Mouse (Mus musculus) limb, embryonic 14.5 days (tissue): Measurements from ENCODE around the gene Slc16a5. TPM values are rescaled to one million over a fixed set of nuclear protein-coding genes. Genes with fewer than 3 reads are reported as not detected.

Source experiments
- ATAC-seq: fragments of 200-750 bp; cut with Nextera tagmentation; 2 replicates; pipeline ENCODE4 v1.8.0; 2017; ENCODE audit warnings: low read depth, moderate number of reproducible peaks, moderate TSS enrichment; ENCODE audit not compliant: low FRiP score
- DNase-seq: peaks from one replicate; pipeline ENCODE4 v3.0.0-alpha.2; 2015; ENCODE audit warnings: low spot score
- H3K27ac ChIP-seq: fragments of 300-500 bp; sonication (generic); replicated peaks from 2 replicates; pipeline ENCODE4 v1.5.1; 2014; ENCODE audit warnings: low read depth, mild to moderate bottlenecking, low read length, moderate library complexity, mixed read lengths
- H3K27me3 ChIP-seq: fragments of 300-500 bp; sonication (generic); 2 replicates; pipeline ENCODE4 v1.6.1; 2014; ENCODE audit warnings: low read length, mixed read lengths; ENCODE audit not compliant: control insufficient read depth, insufficient read depth
- H3K36me3 ChIP-seq: fragments of 300-500 bp; sonication (generic); 2 replicates; pipeline ENCODE4 v1.6.1; 2014; ENCODE audit warnings: mild to moderate bottlenecking, low read length, moderate library complexity, mixed read lengths; ENCODE audit not compliant: control insufficient read depth, insufficient read depth
- H3K4me1 ChIP-seq: fragments of 300-500 bp; sonication (generic); 2 replicates; pipeline ENCODE4 v1.6.1; 2014; ENCODE audit warnings: antibody characterized with exemption, low read length, mixed read lengths; ENCODE audit not compliant: control insufficient read depth, insufficient read depth
- H3K4me2 ChIP-seq: fragments of 300-500 bp; sonication (generic); replicated peaks from 2 replicates; pipeline ENCODE4 v1.6.1; 2014; ENCODE audit warnings: low read depth, mild to moderate bottlenecking, low read length, moderate library complexity; ENCODE audit not compliant: severe bottlenecking
- H3K4me3 ChIP-seq: fragments of 300-500 bp; sonication (generic); replicated peaks from 2 replicates; pipeline ENCODE4 v1.5.1; 2014; ENCODE audit warnings: low read length
- H3K9ac ChIP-seq: fragments of 300-500 bp; sonication (generic); 2 replicates; pipeline ENCODE4 v1.6.1; 2014; ENCODE audit warnings: mild to moderate bottlenecking, low read depth, low read length, moderate library complexity; ENCODE audit not compliant: severe bottlenecking
- H3K9me3 ChIP-seq: fragments of 300-500 bp; sonication (generic); 2 replicates; pipeline ENCODE4 v1.6.1; 2016; ENCODE audit warnings: low read length; ENCODE audit not compliant: control insufficient read depth
- POLR2A ChIP-seq: fragments of 200-500 bp; IDR thresholded peaks from 2 replicates; pipeline ENCODE4 v1.8.0; 2012; ENCODE audit warnings: inconsistent platforms, mild to moderate bottlenecking, moderate library complexity, borderline replicate concordance; ENCODE audit not compliant: insufficient read depth, insufficient read length; ENCODE audit errors: extremely low read depth
- WGBS: fragments of 180-500 bp; shearing (Covaris S2); extraction: QIAGEN DNeasy Blood & Tissue Kit; methylation state at CpG from one replicate; pipeline ENCODE4 v1.1.7; 2014; 5-methylcytosine and 5-hydroxymethylcytosine counted together
- microRNA-seq: library from miRNA; unstranded; fragments of <30 nt; microRNA quantifications from one replicate; pipeline ENCODE4, GENCODE M21; 2016
- polyA plus RNA-seq, 2 experiments: library from polyadenylated mRNA; depleted of rRNA in 1 of 2; stranded (reverse) in 1 of 2; unstranded in 1 of 2; fragments of >200 nt; fragmentation: Nextera tagmentation in 1 of 2; extraction: Ambion mirVana in 1 of 2; gene quantifications; 2 replicates each; pipeline versions ENCODE4 v1.2.1 to v1.2.3; 2012 to 2014

The Slc16a5 gene
- polyA plus RNA-seq, 2 experiments: 0.04 TPM; not detected in 1

DNA sequence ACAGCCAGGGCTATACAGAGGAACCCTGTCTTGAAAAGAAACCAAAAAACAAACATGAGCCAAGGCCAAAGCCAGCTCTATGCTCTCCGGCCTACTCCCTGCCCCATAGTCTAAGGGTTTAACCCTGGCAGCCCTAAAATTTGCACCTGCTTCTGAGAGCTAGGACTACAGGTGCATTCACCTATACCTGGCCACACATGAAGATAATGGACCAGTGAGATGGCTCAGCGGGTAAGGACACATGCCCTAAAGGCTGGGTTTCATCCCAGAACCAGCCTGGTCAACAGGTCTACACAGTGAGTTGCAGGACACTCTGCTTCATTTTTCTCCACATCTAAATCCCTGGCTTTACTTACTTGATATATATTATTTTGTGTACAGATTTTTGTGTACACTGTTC, 60.0 kb downstream of the Slc16a5 start:
- DNase-seq (no peak), ATAC-seq (no peak)
- H3K36me3 ChIP-seq: peaks cover 48% of the 10 kb centered on the region
- no peak overlapping the region for H3K9ac ChIP-seq
- no peaks in the 10 kb centered on the region for H3K27me3 ChIP-seq
- WGBS: 91% methylated on average over 2 of the region's 2 CpGs
- H3K4me2 ChIP-seq: no peak overlapping the region
- no peak for TF ChIP-seq POLR2A
- no peak overlapping the region for H3K27ac ChIP-seq
- no peaks in the 10 kb centered on the region for H3K9me3 ChIP-seq
- no peaks in the 10 kb centered on the region for H3K4me1 ChIP-seq
- H3K4me3 ChIP-seq: no peak overlapping the region

GRCm38 (mm10) chr11:115522703-115523102, 60.4 kb downstream of the Slc16a5 start:
- WGBS: 79% methylated on average over 2 of the region's 2 CpGs
- ATAC-seq (no peak), DNase-seq (no peak)
- Histone ChIP-seq H3K36me3 (peaks cover 53% of the 10 kb centered on the region), H3K27me3 (no peaks in the 10 kb centered on the region), H3K27ac (no peak overlapping the region), H3K4me3 (no peak overlapping the region), H3K9me3 (no peaks in the 10 kb centered on the region), H3K9ac (no peak overlapping the region), H3K4me1 (no peaks in the 10 kb centered on the region), H3K4me2 (no peak overlapping the region)
- TF ChIP-seq POLR2A: no peak

Small RNA genes lying within 50 kb of the gene (microRNA-seq; reads per million reads assigned to microRNA genes)
- not detected for gene Mir3968

Other genes starting within 250 kb of the Slc16a5 start
- gene Grin2c, start 195.2 kb upstream of the Slc16a5 start, polyA plus RNA-seq (2012; rRNA removed): 0.20 and 0.21 TPM in 2 replicates
- gene Grin2c, start 195.2 kb upstream of the Slc16a5 start, polyA plus RNA-seq (2014; fragmentation: Nextera tagmentation; extraction: Ambion mirVana): not detected in 2 replicates
- gene Fdxr, start 185.4 kb upstream of the Slc16a5 start, polyA plus RNA-seq (2012; rRNA removed): 16.8 and 21.8 TPM in 2 replicates
- gene Fdxr, start 185.4 kb upstream of the Slc16a5 start, polyA plus RNA-seq (2014; fragmentation: Nextera tagmentation; extraction: Ambion mirVana): 11.5 and 13.0 TPM in 2 replicates
- 0.35 and 0.40 TPM in 2 replicates for gene Fads6, start 164.8 kb upstream of the Slc16a5 start, polyA plus RNA-seq (2012; rRNA removed)
- 0.12 TPM in 1 of 2 replicates, not detected in the other for gene Fads6, start 164.8 kb upstream of the Slc16a5 start, polyA plus RNA-seq (2014; fragmentation: Nextera tagmentation; extraction: Ambion mirVana)
- 0.29 and 0.44 TPM in 2 replicates for gene Otop2, start 155.3 kb upstream of the Slc16a5 start, polyA plus RNA-seq (2012; rRNA removed)
- 0.08 and 0.19 TPM in 2 replicates for gene Otop2, start 155.3 kb upstream of the Slc16a5 start, polyA plus RNA-seq (2014; fragmentation: Nextera tagmentation; extraction: Ambion mirVana)
- not detected in 2 replicates for gene Ush1g, start 140.4 kb upstream of the Slc16a5 start, polyA plus RNA-seq (2012; rRNA removed)
- not detected in 2 replicates for gene Ush1g, start 140.4 kb upstream of the Slc16a5 start, polyA plus RNA-seq (2014; fragmentation: Nextera tagmentation; extraction: Ambion mirVana)
- gene Otop3, start 127.7 kb upstream of the Slc16a5 start, polyA plus RNA-seq (2012; rRNA removed): not detected in 2 replicates
- gene Otop3, start 127.7 kb upstream of the Slc16a5 start, polyA plus RNA-seq (2014; fragmentation: Nextera tagmentation; extraction: Ambion mirVana): not detected in 2 replicates
- 4.5 and 5.9 TPM in 2 replicates for gene Hid1, start 94.7 kb upstream of the Slc16a5 start, polyA plus RNA-seq (2012; rRNA removed)
- 2.1 and 2.3 TPM in 2 replicates for gene Hid1, start 94.7 kb upstream of the Slc16a5 start, polyA plus RNA-seq (2014; fragmentation: Nextera tagmentation; extraction: Ambion mirVana)
- 18.8 and 23.9 TPM in 2 replicates for gene Cdr2l, start 80.6 kb upstream of the Slc16a5 start, polyA plus RNA-seq (2012; rRNA removed)
- gene Cdr2l, start 80.6 kb upstream of the Slc16a5 start, polyA plus RNA-seq (2014; fragmentation: Nextera tagmentation; extraction: Ambion mirVana): 10.9 and 11.1 TPM in 2 replicates
- gene Mrpl58, start 58.7 kb upstream of the Slc16a5 start, polyA plus RNA-seq (2012; rRNA removed): 76.7 and 92.2 TPM in 2 replicates
- 169 and 181 TPM in 2 replicates for gene Mrpl58, start 58.7 kb upstream of the Slc16a5 start, polyA plus RNA-seq (2014; fragmentation: Nextera tagmentation; extraction: Ambion mirVana)
- 294 and 427 TPM in 2 replicates for gene Atp5h, start 42.5 kb upstream of the Slc16a5 start, polyA plus RNA-seq (2012; rRNA removed)
- gene Atp5h, start 42.5 kb upstream of the Slc16a5 start, polyA plus RNA-seq (2014; fragmentation: Nextera tagmentation; extraction: Ambion mirVana): 870 and 933 TPM in 2 replicates
- gene Kctd2, start 42.3 kb upstream of the Slc16a5 start, polyA plus RNA-seq (2012; rRNA removed): 30.0 and 30.5 TPM in 2 replicates
- 26.3 and 27.8 TPM in 2 replicates for gene Kctd2, start 42.3 kb upstream of the Slc16a5 start, polyA plus RNA-seq (2014; fragmentation: Nextera tagmentation; extraction: Ambion mirVana)
- gene Trim80, start 21.9 kb upstream of the Slc16a5 start, polyA plus RNA-seq (2012; rRNA removed): not detected in 2 replicates
- gene Trim80, start 21.9 kb upstream of the Slc16a5 start, polyA plus RNA-seq (2014; fragmentation: Nextera tagmentation; extraction: Ambion mirVana): 0.15 TPM in 1 of 2 replicates, not detected in the other
- gene Armc7, start 13.2 kb downstream of the Slc16a5 start, polyA plus RNA-seq (2012; rRNA removed): 7.5 and 9.7 TPM in 2 replicates
- 8.4 and 8.5 TPM in 2 replicates for gene Armc7, start 13.2 kb downstream of the Slc16a5 start, polyA plus RNA-seq (2014; fragmentation: Nextera tagmentation; extraction: Ambion mirVana)
- 51.8 and 55.4 TPM in 2 replicates for gene Nt5c, start 29.4 kb downstream of the Slc16a5 start, polyA plus RNA-seq (2012; rRNA removed)
- 70.6 and 76.6 TPM in 2 replicates for gene Nt5c, start 29.4 kb downstream of the Slc16a5 start, polyA plus RNA-seq (2014; fragmentation: Nextera tagmentation; extraction: Ambion mirVana)
- gene Jpt1, start 51.9 kb downstream of the Slc16a5 start, polyA plus RNA-seq (2012; rRNA removed): 411 and 458 TPM in 2 replicates
- gene Jpt1, start 51.9 kb downstream of the Slc16a5 start, polyA plus RNA-seq (2014; fragmentation: Nextera tagmentation; extraction: Ambion mirVana): 541 and 547 TPM in 2 replicates
- 543 and 563 TPM in 2 replicates for gene Sumo2, start 73.8 kb downstream of the Slc16a5 start, polyA plus RNA-seq (2012; rRNA removed)
- gene Sumo2, start 73.8 kb downstream of the Slc16a5 start, polyA plus RNA-seq (2014; fragmentation: Nextera tagmentation; extraction: Ambion mirVana): 942 and 968 TPM in 2 replicates
- gene Nup85, start 102.0 kb downstream of the Slc16a5 start, polyA plus RNA-seq (2012; rRNA removed): 184 and 187 TPM in 2 replicates
- gene Nup85, start 102.0 kb downstream of the Slc16a5 start, polyA plus RNA-seq (2014; fragmentation: Nextera tagmentation; extraction: Ambion mirVana): 144 and 148 TPM in 2 replicates
- gene Mrps7, start 141.5 kb downstream of the Slc16a5 start, polyA plus RNA-seq (2012; rRNA removed): 40.2 and 47.4 TPM in 2 replicates
- gene Mrps7, start 141.5 kb downstream of the Slc16a5 start, polyA plus RNA-seq (2014; fragmentation: Nextera tagmentation; extraction: Ambion mirVana): 86.6 and 89.0 TPM in 2 replicates
- 39.5 and 48.2 TPM in 2 replicates for gene Gga3, start 141.6 kb downstream of the Slc16a5 start, polyA plus RNA-seq (2012; rRNA removed)
- 17.7 and 19.1 TPM in 2 replicates for gene Gga3, start 141.6 kb downstream of the Slc16a5 start, polyA plus RNA-seq (2014; fragmentation: Nextera tagmentation; extraction: Ambion mirVana)
- gene Mif4gd, start 150.5 kb downstream of the Slc16a5 start, polyA plus RNA-seq (2012; rRNA removed): 34.2 and 36.1 TPM in 2 replicates
- gene Mif4gd, start 150.5 kb downstream of the Slc16a5 start, polyA plus RNA-seq (2014; fragmentation: Nextera tagmentation; extraction: Ambion mirVana): 23.1 and 23.5 TPM in 2 replicates
- 30.7 and 36.3 TPM in 2 replicates for gene Slc25a19, start 165.8 kb downstream of the Slc16a5 start, polyA plus RNA-seq (2012; rRNA removed)
- gene Slc25a19, start 165.8 kb downstream of the Slc16a5 start, polyA plus RNA-seq (2014; fragmentation: Nextera tagmentation; extraction: Ambion mirVana): 20.9 and 26.9 TPM in 2 replicates
- 61.5 and 62.7 TPM in 2 replicates for gene Grb2, start 246.1 kb downstream of the Slc16a5 start, polyA plus RNA-seq (2012; rRNA removed)
- gene Grb2, start 246.1 kb downstream of the Slc16a5 start, polyA plus RNA-seq (2014; fragmentation: Nextera tagmentation; extraction: Ambion mirVana): 53.8 and 58.0 TPM in 2 replicates